Mouse (Mus musculus): Measurements from ENCODE around the gene Slc16a10.

Slc16a10 gene

GRCm38 (mm10) chr10:40141864-40142523, at the start of gene Slc16a10:
Gene Slc16a10, minus strand, starts transcription at chr10:40142258.
- DNase-seq (ENCODE audit: low spot score): peak; percentile 94

GRCm38 (mm10) chr10:40191338-40191979, 49.4 kb upstream of the Slc16a10 start:
- no peak for DNase-seq (ENCODE audit: low spot score)

- DNase-seq (ENCODE audit: low spot score): no peak
Observed at GRCm38 (mm10) chr10:40190871-40191270, 48.8 kb upstream of the Slc16a10 start.

- no peak for DNase-seq (ENCODE audit: low spot score)
Observed at GRCm38 (mm10) chr10:40189689-40190088, 47.6 kb upstream of the Slc16a10 start.

- no peak for DNase-seq (ENCODE audit: low spot score)
Observed at GRCm38 (mm10) chr10:40188831-40189230, 46.8 kb upstream of the Slc16a10 start.

- no peak for DNase-seq (ENCODE audit: low spot score)
Observed at GRCm38 (mm10) chr10:40185956-40186355, 43.9 kb upstream of the Slc16a10 start.

GRCm38 (mm10) chr10:40180011-40180410, 38.0 kb upstream of the Slc16a10 start:
- DNase-seq (ENCODE audit: low spot score): no peak

GRCm38 (mm10) chr10:40179142-40179541, 37.1 kb upstream of the Slc16a10 start:
- DNase-seq (ENCODE audit: low spot score): no peak

GRCm38 (mm10) chr10:40177323-40177962, 35.4 kb upstream of the Slc16a10 start:
- no peak for DNase-seq (ENCODE audit: low spot score)

GRCm38 (mm10) chr10:40172136-40172535, 30.1 kb upstream of the Slc16a10 start:
- DNase-seq (ENCODE audit: low spot score): no peak

- no peak for DNase-seq (ENCODE audit: low spot score)
Observed at GRCm38 (mm10) chr10:40171211-40171610, 29.2 kb upstream of the Slc16a10 start.

- DNase-seq (ENCODE audit: low spot score): no peak
Observed at GRCm38 (mm10) chr10:40170141-40170558, 28.1 kb upstream of the Slc16a10 start.

GRCm38 (mm10) chr10:40169566-40169965, 27.5 kb upstream of the Slc16a10 start:
- DNase-seq (ENCODE audit: low spot score): no peak

- no peak for DNase-seq (ENCODE audit: low spot score)
Observed at GRCm38 (mm10) chr10:40169088-40169487, 27.0 kb upstream of the Slc16a10 start.

GRCm38 (mm10) chr10:40164421-40165386, 22.6 kb upstream of the Slc16a10 start:
- DNase-seq (ENCODE audit: low spot score): peak; percentile 35

GRCm38 (mm10) chr10:40163914-40164313, 21.9 kb upstream of the Slc16a10 start:
- DNase-seq (ENCODE audit: low spot score): peak; percentile 43

- no peak for DNase-seq (ENCODE audit: low spot score)
Observed at GRCm38 (mm10) chr10:40163338-40163737, 21.3 kb upstream of the Slc16a10 start.

- DNase-seq (ENCODE audit: low spot score): no peak
Observed at GRCm38 (mm10) chr10:40161701-40162255, 19.7 kb upstream of the Slc16a10 start.

- no peak for DNase-seq (ENCODE audit: low spot score)
Observed at GRCm38 (mm10) chr10:40161236-40161635, 19.2 kb upstream of the Slc16a10 start.

GRCm38 (mm10) chr10:40152550-40152857, 10.4 kb upstream of the Slc16a10 start:
- DNase-seq (ENCODE audit: low spot score): no peak

- no peak for DNase-seq (ENCODE audit: low spot score)
Observed at GRCm38 (mm10) chr10:40151852-40152549, 9.9 kb upstream of the Slc16a10 start.

All from yolk sac, embryonic 10.5 days (tissue).